Comparison of ENCODE assay signal across 8 mouse cellular contexts in the genomic region with DNA sequence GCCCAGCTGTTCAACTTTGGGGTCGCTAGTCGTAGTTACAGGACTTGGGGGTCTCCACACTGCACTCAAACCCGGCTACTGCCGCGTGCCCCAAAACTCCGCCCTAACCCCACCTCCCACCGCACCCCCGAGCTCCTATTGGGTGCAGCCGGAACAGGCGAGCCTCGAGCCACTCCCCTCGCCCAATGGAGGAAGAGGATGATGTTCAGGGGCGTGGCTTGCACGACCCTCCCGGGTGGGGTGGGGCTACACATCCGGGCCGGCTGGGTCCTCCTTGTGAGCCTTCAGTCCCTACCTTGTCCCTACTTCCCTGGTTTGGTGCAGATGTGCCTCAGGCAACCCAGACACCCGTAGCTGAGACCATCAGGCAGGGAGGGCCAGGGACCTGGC. TPM values are rescaled to one million over a fixed set of nuclear protein-coding genes. Genes with fewer than 3 reads are reported as not detected.
DNase-seq lines count a peak whose midpoint lies in the region; ATAC-seq and TF ChIP-seq lines count a peak whose summit lies in the region.

No protein-coding gene starts in this region.

- H3K27me3 ChIP-seq in forebrain, embryonic 11.5 days (ENCODE audit: control insufficient read depth, insufficient read depth, low read length) = no peaks in the 10 kb centered on the region
- no peaks in the 10 kb centered on the region for H3K27me3 ChIP-seq in heart, postnatal 0 days (ENCODE audit: control insufficient read depth, insufficient read depth, low read length)
- no peaks in the 10 kb centered on the region for H3K27me3 ChIP-seq in liver, embryonic 16.5 days (ENCODE audit: control insufficient read depth, insufficient read depth, low read depth, low read length)
- H3K27me3 ChIP-seq in neural tube, embryonic 13.5 days = no peaks in the 10 kb centered on the region
- H3K27me3 ChIP-seq in testis, adult 2 months (ENCODE audit: control insufficient read depth, insufficient read depth, low read length) = no peaks in the 10 kb centered on the region

- H3K36me3 ChIP-seq in forebrain, embryonic 11.5 days (ENCODE audit: control insufficient read depth, insufficient read depth, low read length) = peaks cover 7% of the 10 kb centered on the region; the same call in 1 of the 2 replicates
- no peaks in the 10 kb centered on the region; the same call in none of the 2 replicates for H3K36me3 ChIP-seq in heart, postnatal 0 days (replicated peaks; ENCODE audit: control insufficient read depth, insufficient read depth, low read length)
- H3K36me3 ChIP-seq in liver, embryonic 16.5 days (ENCODE audit: control insufficient read depth, insufficient read depth) = no peaks in the 10 kb centered on the region; the same call in 1 of the 2 replicates
- no peaks in the 10 kb centered on the region for H3K36me3 ChIP-seq in neural tube, embryonic 13.5 days
- no peaks in the 10 kb centered on the region for H3K36me3 ChIP-seq in testis, adult 2 months (ENCODE audit: control insufficient read depth, insufficient read depth, low read length)

- peak; percentile 69 to 83 for DNase-seq in CD8-positive naive resting alpha-beta T cell, adult 2 months (ENCODE audit: low read depth in 2 of 2, low spot score in 2 of 2)
- DNase-seq in c-Kit-positive CD71-negative TER-119-negative erythroid progenitor cells, embryonic 14.5 days (ENCODE audit: low read depth) = peak; percentile 89
- DNase-seq in forebrain, embryonic 11.5 days (ENCODE audit: low spot score) = peak; percentile 96
- DNase-seq in heart, postnatal 0 days (ENCODE audit: low spot score) = peak; percentile 96
- peak; percentile 94 to 96 for DNase-seq in kidney, postnatal 4 days

- H3K4me3 ChIP-seq in forebrain, embryonic 11.5 days (ENCODE audit: low read depth, low read length) = peak overlapping the region; percentile 56
- H3K4me3 ChIP-seq in heart, postnatal 0 days (ENCODE audit: low read depth, low read length) = peak overlapping the region; percentile 85
- peak overlapping the region; percentile 76 for H3K4me3 ChIP-seq in liver, embryonic 16.5 days (ENCODE audit: low read depth, low read length)
- peak overlapping the region; percentile 57 for H3K4me3 ChIP-seq in neural tube, embryonic 13.5 days
- H3K4me3 ChIP-seq in testis, adult 2 months (ENCODE audit: control insufficient read depth, low read depth, low read length) = peak overlapping the region; percentile 77

- peak overlapping the region; percentile 77 for H3K4me2 ChIP-seq in forebrain, embryonic 11.5 days (ENCODE audit: low read depth, low read length, severe bottlenecking)
- H3K4me2 ChIP-seq in heart, postnatal 0 days (ENCODE audit: low read depth, low read length) = peak overlapping the region; percentile 97
- H3K4me2 ChIP-seq in liver, embryonic 16.5 days (ENCODE audit: low read depth, low read length) = peak overlapping the region; percentile 97
- H3K4me2 ChIP-seq in neural tube, embryonic 13.5 days = peak overlapping the region; percentile 82

- under 1% methylated on average over 18 of the region's 18 CpGs for WGBS in forebrain, embryonic 11.5 days
- 1% methylated on average over 18 of the region's 18 CpGs for WGBS in heart, postnatal 0 days
- under 1% methylated on average over 18 of the region's 18 CpGs for WGBS in liver, embryonic 16.5 days (ENCODE audit: insufficient replicate concordance)
- WGBS in neural tube, embryonic 13.5 days = under 1% methylated on average over 18 of the region's 18 CpGs

- peak; percentile 96 for ATAC-seq in forebrain, embryonic 11.5 days (replicated peaks; ENCODE audit: low FRiP score)
- ATAC-seq in heart, postnatal 0 days (ENCODE audit: insufficient read depth, low read depth) = peak; percentile 93
- ATAC-seq in liver, embryonic 16.5 days (ENCODE audit: low read depth) = peak; percentile 89
- ATAC-seq in neural tube, embryonic 13.5 days (ENCODE audit: low read depth) = peak; percentile 97

- TF ChIP-seq POLR2A in testis, adult 2 months (IDR thresholded peaks at IDR 0.05; ENCODE audit: control insufficient read depth, low read depth, low read length) = no peak

- H3K4me1 ChIP-seq in forebrain, embryonic 11.5 days (replicated peaks; ENCODE audit: control insufficient read depth, insufficient read depth, low read length) = peaks cover 10% of the 10 kb centered on the region; the same call in 1 of the 2 replicates
- peaks cover 28% of the 10 kb centered on the region for H3K4me1 ChIP-seq in heart, postnatal 0 days (ENCODE audit: control insufficient read depth, insufficient read depth)
- H3K4me1 ChIP-seq in liver, embryonic 16.5 days (ENCODE audit: control insufficient read depth, low read depth, low read length) = peaks cover 49% of the 10 kb centered on the region
- peaks cover 35% of the 10 kb centered on the region for H3K4me1 ChIP-seq in neural tube, embryonic 13.5 days (replicated peaks)
- H3K4me1 ChIP-seq in testis, adult 2 months (ENCODE audit: control insufficient read depth, insufficient read depth, low read length) = peaks cover 11% of the 10 kb centered on the region

- H3K9me3 ChIP-seq in forebrain, embryonic 11.5 days (ENCODE audit: control insufficient read depth, low read length) = no peaks in the 10 kb centered on the region
- no peaks in the 10 kb centered on the region for H3K9me3 ChIP-seq in heart, postnatal 0 days (replicated peaks; ENCODE audit: control insufficient read depth, low read length)
- no peaks in the 10 kb centered on the region for H3K9me3 ChIP-seq in liver, embryonic 16.5 days (replicated peaks; ENCODE audit: control insufficient read depth, low read length)
- no peaks in the 10 kb centered on the region for H3K9me3 ChIP-seq in neural tube, embryonic 13.5 days

- TF ChIP-seq CTCF in heart, postnatal 0 days (IDR thresholded peaks at IDR 0.05; ENCODE audit: low read depth) = no peak
- TF ChIP-seq CTCF in testis, adult 2 months (IDR thresholded peaks at IDR 0.05; ENCODE audit: control insufficient read depth, insufficient read depth, insufficient replicate concordance, low read depth, low read length) = no peak

- H3K9ac ChIP-seq in forebrain, embryonic 11.5 days (ENCODE audit: low read length) = peak overlapping the region; percentile 66
- H3K9ac ChIP-seq in heart, postnatal 0 days (replicated peaks; ENCODE audit: low read depth, low read length) = peak overlapping the region; percentile 65
- peak overlapping the region; percentile 74 for H3K9ac ChIP-seq in liver, embryonic 16.5 days (ENCODE audit: low read depth, low read length)
- H3K9ac ChIP-seq in neural tube, embryonic 13.5 days = peak overlapping the region; percentile 78

- peak overlapping the region; percentile 90 for H3K27ac ChIP-seq in forebrain, embryonic 11.5 days (ENCODE audit: low read depth, low read length)
- H3K27ac ChIP-seq in heart, postnatal 0 days (ENCODE audit: low read depth) = peak overlapping the region; percentile 96
- H3K27ac ChIP-seq in liver, embryonic 16.5 days (ENCODE audit: low read length) = peak overlapping the region; percentile 88
- peak overlapping the region; percentile 89 for H3K27ac ChIP-seq in neural tube, embryonic 13.5 days (replicated peaks)
- peak overlapping the region; percentile 5 for H3K27ac ChIP-seq in testis, adult 2 months (ENCODE audit: control insufficient read depth, insufficient read depth, low read depth, low read length)

- no peak for TF ChIP-seq EP300 in heart, postnatal 0 days (IDR thresholded peaks at IDR 0.05; ENCODE audit: low read depth)

RNA-seq across cellular contexts. Expression of a gene that starts 0.9 kb away (rescaled TPM):
- 23.2 and 23.7 TPM in 2 replicates for polyA plus RNA-seq in forebrain, embryonic 11.5 days (2014; fragmentation: Nextera tagmentation; extraction: Ambion mirVana)
- 36.8 and 42.9 TPM in 2 replicates for total RNA-seq in heart, postnatal 0 days (2014; rRNA removed; ENCODE audit: low replicate concordance)
- 8.0 and 10.9 TPM in 2 replicates for polyA plus RNA-seq in heart, postnatal 0 days (2015; fragmentation: Nextera tagmentation; extraction: Ambion mirVana)
- 23.9 and 29.3 TPM in 2 replicates for polyA plus RNA-seq in liver, embryonic 16.5 days (2015; fragmentation: Nextera tagmentation; extraction: Ambion mirVana)
- polyA plus RNA-seq in neural tube, embryonic 13.5 days (2015; fragmentation: Nextera tagmentation; extraction: Ambion mirVana) = 13.8 and 16.1 TPM in 2 replicates
- 2.9 TPM in 2 replicates for polyA plus RNA-seq in testis, adult 2 months (2012; rRNA removed)

RNA-seq across cellular contexts. Expression of a gene that starts 36.0 kb away (rescaled TPM):
- 138 and 162 TPM in 2 replicates for polyA plus RNA-seq in forebrain, embryonic 11.5 days (2014; fragmentation: Nextera tagmentation; extraction: Ambion mirVana)
- 22.3 and 76.0 TPM in 2 replicates for total RNA-seq in heart, postnatal 0 days (2014; rRNA removed; ENCODE audit: low replicate concordance)
- polyA plus RNA-seq in heart, postnatal 0 days (2015; fragmentation: Nextera tagmentation; extraction: Ambion mirVana) = 35.2 and 40.3 TPM in 2 replicates
- polyA plus RNA-seq in liver, embryonic 16.5 days (2015; fragmentation: Nextera tagmentation; extraction: Ambion mirVana) = 68.0 and 75.7 TPM in 2 replicates
- polyA plus RNA-seq in neural tube, embryonic 13.5 days (2015; fragmentation: Nextera tagmentation; extraction: Ambion mirVana) = 17.5 and 21.0 TPM in 2 replicates
- 16.5 and 17.1 TPM in 2 replicates for polyA plus RNA-seq in testis, adult 2 months (2012; rRNA removed)

Comparison
In these comparisons a context has a peak if more than half of its experiments do, and no peak if none do; other contexts are left out.
1. Peak in every context shown above with its lines: DNase-seq, ATAC-seq, H3K4me3 ChIP-seq and H3K27ac ChIP-seq.
2. H3K27ac ChIP-seq: peak in every context shown above with its lines; median percentile 96 in heart, postnatal 0 days; 90 in forebrain, embryonic 11.5 days; 89 in neural tube, embryonic 13.5 days; 88 in liver, embryonic 16.5 days; 5 in testis, adult 2 months.